Mouse (Mus musculus) kidney, adult 2 months (tissue): ENCODE results near the gene Gm9945.

ENCODE experiments used
- CTCF ChIP-seq: fragments of 200-500 bp; conservative IDR thresholded peaks from 2 replicates; pipeline ENCODE4 v1.5.1; 2011; ENCODE audit warnings: low read depth, mild to moderate bottlenecking, control low read depth, low read length, moderate library complexity, mixed read lengths; ENCODE audit not compliant: insufficient read depth, insufficient read length
- POLR2A ChIP-seq: fragments of 200-500 bp; IDR thresholded peaks from one replicate; pipeline ENCODE4 v1.6.1; 2011; ENCODE audit warnings: low read depth, low read length, control low read depth

- TF ChIP-seq CTCF (no peak), POLR2A (no peak)
These were observed 7.0 kb downstream of the Gm9945 start for GRCm38 (mm10) chr11:53486822-53487594.
